ENCODE assay signal across 11 mouse cellular contexts in genomic region chr5:139894025-139894508, GRCm38 (mm10). TPM values are rescaled to one million over a fixed set of nuclear protein-coding genes. Genes with fewer than 3 reads are reported as not detected.
DNase-seq lines count a peak whose midpoint lies in the region; ATAC-seq lines count a peak whose summit lies in the region.
"Had no signal": no experiment of that assay in that cellular context is flagged by ENCODE, and none has a peak within 500 bp of the region (broad histone marks: within the 10 kb centered on the region; RNA-seq: fewer than 3 reads in every experiment).

No protein-coding gene starts in this region.

- H3K27ac ChIP-seq in kidney, embryonic 15.5 days: 0 out of 2 replicates have a peak overlapping the region, but pooled peaks have one; percentile 22
- H3K27ac ChIP-seq in neural tube, embryonic 15.5 days (replicated peaks): 0 out of 2 replicates have a peak overlapping the region, but pooled peaks have one; percentile 1
- H3K27ac ChIP-seq: heart, embryonic 13.5 days; liver, embryonic 14.5 days had no signal

- no peak overlapping the region for H3K4me3 ChIP-seq in kidney, embryonic 15.5 days (replicated peaks)
- no peak overlapping the region for H3K4me3 ChIP-seq in neural tube, embryonic 15.5 days (replicated peaks)
- H3K4me3 ChIP-seq: heart, embryonic 13.5 days had no signal

- no peak for ATAC-seq in kidney, embryonic 15.5 days (replicated peaks; ENCODE audit: low FRiP score)
- ATAC-seq in neural tube, embryonic 15.5 days (ENCODE audit: low FRiP score): peak; percentile 68; the same call in 1 of the 2 replicates
- ATAC-seq in megakaryocyte progenitor cell, adult 5-6 weeks (replicated peaks; ENCODE audit: poor library complexity): no peak
- ATAC-seq: Patski had no signal

- H3K9ac ChIP-seq in kidney, embryonic 15.5 days: no peak overlapping the region
- H3K9ac ChIP-seq in neural tube, embryonic 15.5 days (replicated peaks): no peak overlapping the region
- H3K9ac ChIP-seq: heart, embryonic 13.5 days; liver, embryonic 14.5 days had no signal

- no peaks in the 10 kb centered on the region for H3K9me3 ChIP-seq in kidney, embryonic 15.5 days (replicated peaks)
- H3K9me3 ChIP-seq in neural tube, embryonic 15.5 days (replicated peaks): no peaks in the 10 kb centered on the region
- H3K9me3 ChIP-seq: heart, embryonic 13.5 days had no signal

- no peak overlapping the region for H3K4me2 ChIP-seq in kidney, embryonic 15.5 days
- H3K4me2 ChIP-seq in neural tube, embryonic 15.5 days: no peak overlapping the region
- H3K4me2 ChIP-seq: heart, embryonic 13.5 days had no signal

- DNase-seq in left cerebral cortex, postnatal 4 days: peak; percentile 55
- no peak for DNase-seq in left cerebral cortex, adult 11 months (ENCODE audit: low spot score)
- DNase-seq in gastrocnemius, postnatal 25 days: peak; percentile 31
- no peak for DNase-seq in urinary bladder, adult 18-20 months (ENCODE audit: low spot score in 2 of 2)
- no peak for DNase-seq in spleen, postnatal 36 days (ENCODE audit: low spot score in 2 of 2)

- WGBS in kidney, embryonic 15.5 days: 61% methylated on average over 12 of the region's 12 CpGs
- WGBS in neural tube, embryonic 15.5 days: 17% methylated on average over 12 of the region's 12 CpGs

- peaks cover 20% of the 10 kb centered on the region; the same call in 1 of the 2 replicates for H3K4me1 ChIP-seq in kidney, embryonic 15.5 days
- peaks cover 24% of the 10 kb centered on the region for H3K4me1 ChIP-seq in neural tube, embryonic 15.5 days

- intact Hi-C loops in left cerebral cortex, postnatal 4 days (cut with DNase I): no loop called here

- no peaks in the 10 kb centered on the region for H3K36me3 ChIP-seq in kidney, embryonic 15.5 days
- H3K36me3 ChIP-seq in neural tube, embryonic 15.5 days: no peaks in the 10 kb centered on the region
- H3K36me3 ChIP-seq: heart, embryonic 13.5 days had no signal

- peaks cover 54% of the 10 kb centered on the region for H3K27me3 ChIP-seq in kidney, embryonic 15.5 days
- H3K27me3 ChIP-seq in neural tube, embryonic 15.5 days (replicated peaks): no peaks in the 10 kb centered on the region; the same call in 1 of the 2 replicates
- H3K27me3 ChIP-seq: Patski had no signal

RNA-seq across cellular contexts. Expression of gene Elfn1, which starts 13.7 kb away (rescaled TPM):
- 10 to 100 TPM; 33.5 to 37.2 TPM for total RNA-seq in left cerebral cortex, postnatal 4 days (2021)
- not detected for total RNA-seq in gastrocnemius, postnatal 25 days (2021)
- 0.26 and 0.41 TPM in 2 replicates for polyA plus RNA-seq in kidney, embryonic 15.5 days (2015; fragmentation: Nextera tagmentation; extraction: Ambion mirVana)
- 5.7 TPM in 2 replicates for polyA plus RNA-seq in neural tube, embryonic 15.5 days (2015; fragmentation: Nextera tagmentation; extraction: Ambion mirVana)
- total RNA-seq in megakaryocyte progenitor cell, adult 5-6 weeks (2015): 0.02 TPM in 1 of 2 replicates, not detected in the other
- total RNA-seq in megakaryocyte progenitor cell, adult 5-6 weeks (2017): not detected in 2 replicates

Comparison
In these comparisons a context has a peak if more than half of its experiments do, and no peak if none do; other contexts are left out.
1. DNase-seq: peak in left cerebral cortex, postnatal 4 days (single experiment) and gastrocnemius, postnatal 25 days (single experiment); none in left cerebral cortex, adult 11 months (single experiment), urinary bladder, adult 18-20 months (0 of 2) and spleen, postnatal 36 days (0 of 2).
2. RNA of gene Elfn1, which starts 13.7 kb away (total RNA-seq): 33.5 to 37.2 TPM in left cerebral cortex, postnatal 4 days; not detected in gastrocnemius, postnatal 25 days and 0.02 TPM in megakaryocyte progenitor cell, adult 5-6 weeks; every median in the first group is over 10 times any median in the second.